Mouse (Mus musculus) liver, embryonic 14.5 days (tissue): ENCODE measurements around the gene Mrgbp. TPM values are rescaled to one million over a fixed set of nuclear protein-coding genes. Genes with fewer than 3 reads are reported as not detected.

Experiments
- ATAC-seq: fragments of 200-750 bp; cut with Nextera tagmentation; 2 replicates; pipeline ENCODE4 v1.8.0; 2017; ENCODE audit warnings: moderate number of reproducible peaks, mild to moderate bottlenecking, moderate library complexity; ENCODE audit not compliant: insufficient read depth
- DNase-seq, 3 experiments: peaks; one replicate each; pipeline ENCODE4 v3.0.0-alpha.2; 2012 to 2013; ENCODE audit warnings: low read depth in 3 of 3, low spot score in 3 of 3
- H3K27ac ChIP-seq: fragments of 300-500 bp; sonication (generic); 2 replicates; pipeline ENCODE4 v1.5.1; 2014; ENCODE audit warnings: moderate library complexity, mild to moderate bottlenecking, control low read depth, inconsistent platforms
- H3K27me3 ChIP-seq: fragments of 300-500 bp; sonication (generic); 2 replicates; pipeline ENCODE4 v1.6.1; 2014; ENCODE audit warnings: mild to moderate bottlenecking, low read length, moderate library complexity; ENCODE audit not compliant: control insufficient read depth, insufficient read depth
- H3K36me3 ChIP-seq: fragments of 300-500 bp; sonication (generic); replicated peaks from 2 replicates; pipeline ENCODE4 v1.6.1; 2014; ENCODE audit warnings: low read depth; ENCODE audit not compliant: control insufficient read depth, insufficient read depth
- H3K4me1 ChIP-seq, 2 experiments: fragments of 200-500 bp in 1 of 2; fragments of 300-500 bp in 1 of 2; sonication (generic) in 1 of 2; replicated peaks; 2 replicates each; pipeline ENCODE4 v1.6.1; 2012 to 2014; ENCODE audit warnings: antibody characterized with exemption in 1 of 2, inconsistent platforms in 1 of 2, low read length in 1 of 2; ENCODE audit not compliant: control insufficient read depth in 2 of 2, insufficient read depth in 2 of 2
- H3K4me2 ChIP-seq: fragments of 300-500 bp; sonication (generic); 2 replicates; pipeline ENCODE4 v1.6.1; 2014; ENCODE audit warnings: low read depth, mild to moderate bottlenecking, control low read depth, moderate library complexity
- H3K4me3 ChIP-seq, 2 experiments: fragments of 200-500 bp in 1 of 2; fragments of 300-500 bp in 1 of 2; sonication (generic) in 1 of 2; 2 replicates each; pipeline ENCODE4 v1.5.1; 2012 to 2014; ENCODE audit warnings: low read depth in 2 of 2, low read length in 2 of 2, mild to moderate bottlenecking in 2 of 2, control low read depth in 1 of 2, inconsistent platforms in 1 of 2, moderate library complexity in 1 of 2; ENCODE audit not compliant: insufficient read depth in 1 of 2
- H3K9ac ChIP-seq: fragments of 300-500 bp; sonication (generic); replicated peaks from 2 replicates; pipeline ENCODE4 v1.6.1; 2014; ENCODE audit warnings: mild to moderate bottlenecking, control low read depth, moderate library complexity
- H3K9me3 ChIP-seq: fragments of 300-500 bp; sonication (generic); 2 replicates; pipeline ENCODE4 v1.6.1; 2016; ENCODE audit warnings: low read length, mixed read lengths; ENCODE audit not compliant: control insufficient read depth
- CTCF ChIP-seq: IDR thresholded peaks from 2 replicates; pipeline ENCODE4 v1.5.1; 2016; ENCODE audit warnings: antibody characterized with exemption, low read depth, control low read depth
- EP300 ChIP-seq: IDR thresholded peaks from 2 replicates; pipeline ENCODE4 v1.6.1; 2016; ENCODE audit warnings: antibody characterized with exemption, low read depth
- WGBS: fragments of 180-500 bp; shearing (Covaris S2); extraction: QIAGEN DNeasy Blood & Tissue Kit; methylation state at CpG from one replicate; pipeline ENCODE4 v1.1.7; 2014; ENCODE audit not compliant: insufficient replicate concordance; 5-methylcytosine and 5-hydroxymethylcytosine counted together
- polyA plus RNA-seq, 2 experiments: library from polyadenylated mRNA; depleted of rRNA in 1 of 2; stranded (reverse) in 1 of 2; unstranded in 1 of 2; fragments of >200 nt; fragmentation: Nextera tagmentation in 1 of 2; extraction: Ambion mirVana in 1 of 2; gene quantifications; 2 replicates each; pipeline versions ENCODE4 v1.2.1 to v1.2.3; 2012 to 2014

Gene Mrgbp
- polyA plus RNA-seq, 2 experiments = 7.4 to 10.5 TPM

GRCm38 (mm10) chr2:180588736-180589122, 7.6 kb downstream of the Mrgbp start:
- Histone ChIP-seq H3K27ac (no peak overlapping the region), H3K9ac (peak overlapping the region; percentile 95), H3K9me3 (no peaks in the 10 kb centered on the region), H3K36me3 (peaks cover 8% of the 10 kb centered on the region), H3K4me1 (peaks cover 0 to 8% of the 10 kb centered on the region in 2 experiments; a peak in 2 of 4 replicates), H3K4me2 (peak overlapping the region; percentile 87), H3K4me3 (peak overlapping the region; percentile 89 to 99), H3K27me3 (no peaks in the 10 kb centered on the region)
- no peak for DNase-seq
- peak; percentile 33 for TF ChIP-seq CTCF
- TF ChIP-seq EP300 = no peak
- peak; percentile 9; the same call in 1 of the 2 replicates for ATAC-seq
- WGBS = 42% methylated on average over 6 of the region's 6 CpGs

GRCm38 (mm10) chr2:180589123-180589831, 8.2 kb downstream of the Mrgbp start, which contains the start of gene Ogfr:
Gene Ogfr, plus strand, starts transcription at chr2:180589245.
- H3K36me3 ChIP-seq = peaks cover 10% of the 10 kb centered on the region
- H3K27me3 ChIP-seq = no peaks in the 10 kb centered on the region
- H3K4me1 ChIP-seq = peaks cover 0 to 6% of the 10 kb centered on the region in 2 experiments; a peak in 2 of 4 replicates
- WGBS = under 1% methylated on average over 65 of the region's 67 CpGs
- peak within 1 kb of the TSS; percentile 55 for H3K27ac ChIP-seq
- no peaks in the 10 kb centered on the region for H3K9me3 ChIP-seq
- DNase-seq = peak; percentile 54 to 63 (median 59)
- H3K9ac ChIP-seq = peak within 1 kb of the TSS; percentile 95
- ATAC-seq = peak; percentile 87
- TF ChIP-seq CTCF (peak; percentile 49), EP300 (no peak)
- H3K4me3 ChIP-seq = peak within 1 kb of the TSS; percentile 89 to 99
- H3K4me2 ChIP-seq = peak within 1 kb of the TSS; percentile 87

GRCm38 (mm10) chr2:180597490-180597889, 16.4 kb downstream of the Mrgbp start, which contains the start of gene Col9a3:
Gene Col9a3, plus strand, starts transcription at chr2:180597790.
- DNase-seq (no peak), ATAC-seq (no peak)
- Histone ChIP-seq H3K4me2 (no peak within 1 kb of the TSS), H3K9ac (no peak within 1 kb of the TSS), H3K36me3 (peaks cover 3% of the 10 kb centered on the region), H3K27ac (no peak within 1 kb of the TSS), H3K27me3 (peaks cover 12% of the 10 kb centered on the region), H3K4me1 (no peaks in the 10 kb centered on the region), H3K9me3 (no peaks in the 10 kb centered on the region), H3K4me3 (no peak within 1 kb of the TSS)
- TF ChIP-seq EP300 (no peak), CTCF (no peak)
- WGBS = 44% methylated on average over 4 of the region's 4 CpGs

- no peak overlapping the region for H3K4me2 ChIP-seq
- 6% methylated on average over 40 of the region's 41 CpGs for WGBS
- H3K9me3 ChIP-seq = no peaks in the 10 kb centered on the region
- no peak overlapping the region for H3K9ac ChIP-seq
- no peaks in the 10 kb centered on the region for H3K4me1 ChIP-seq
- no peak for TF ChIP-seq CTCF
- TF ChIP-seq EP300 = no peak
- no peak overlapping the region for H3K27ac ChIP-seq
- no peak overlapping the region for H3K4me3 ChIP-seq
- H3K27me3 ChIP-seq = peaks cover 12% of the 10 kb centered on the region
- no peak for ATAC-seq
- DNase-seq = no peak
- H3K36me3 ChIP-seq = peaks cover 3% of the 10 kb centered on the region
Measured at GRCm38 (mm10) chr2:180598157-180598705, 17.1 kb downstream of the Mrgbp start.

- Histone ChIP-seq H3K9me3 (no peaks in the 10 kb centered on the region), H3K4me1 (no peaks in the 10 kb centered on the region), H3K4me2 (no peak overlapping the region), H3K4me3 (no peak overlapping the region), H3K36me3 (no peaks in the 10 kb centered on the region), H3K27me3 (peaks cover 12% of the 10 kb centered on the region), H3K9ac (no peak overlapping the region), H3K27ac (no peak overlapping the region)
- ATAC-seq (no peak), DNase-seq (no peak)
- no peak for TF ChIP-seq CTCF
- no peak for TF ChIP-seq EP300
- 28% methylated on average over 9 of the region's 9 CpGs for WGBS
Measured at GRCm38 (mm10) chr2:180600569-180601021, 19.5 kb downstream of the Mrgbp start.
